Mouse (Mus musculus) activated CD4-positive, CD25-positive, alpha-beta regulatory T cell, adult 4 months (primary cell): ENCODE measurements around the gene Asphd2. TPM values are rescaled to one million over a fixed set of nuclear protein-coding genes. Genes with fewer than 3 reads are reported as not detected.

Source experiments
- ATAC-seq: one replicate; pipeline ENCODE4 v1.8.0; 2017
- polyA plus RNA-seq, 2 experiments: library from polyadenylated mRNA; unstranded; fragments of 100-300 nt; shearing (Covaris generic); gene quantifications; one replicate each; pipeline ENCODE4 v1.2.1; 2017

The Asphd2 gene
- polyA plus RNA-seq, 2 experiments from 2014 or later = not detected

DNA sequence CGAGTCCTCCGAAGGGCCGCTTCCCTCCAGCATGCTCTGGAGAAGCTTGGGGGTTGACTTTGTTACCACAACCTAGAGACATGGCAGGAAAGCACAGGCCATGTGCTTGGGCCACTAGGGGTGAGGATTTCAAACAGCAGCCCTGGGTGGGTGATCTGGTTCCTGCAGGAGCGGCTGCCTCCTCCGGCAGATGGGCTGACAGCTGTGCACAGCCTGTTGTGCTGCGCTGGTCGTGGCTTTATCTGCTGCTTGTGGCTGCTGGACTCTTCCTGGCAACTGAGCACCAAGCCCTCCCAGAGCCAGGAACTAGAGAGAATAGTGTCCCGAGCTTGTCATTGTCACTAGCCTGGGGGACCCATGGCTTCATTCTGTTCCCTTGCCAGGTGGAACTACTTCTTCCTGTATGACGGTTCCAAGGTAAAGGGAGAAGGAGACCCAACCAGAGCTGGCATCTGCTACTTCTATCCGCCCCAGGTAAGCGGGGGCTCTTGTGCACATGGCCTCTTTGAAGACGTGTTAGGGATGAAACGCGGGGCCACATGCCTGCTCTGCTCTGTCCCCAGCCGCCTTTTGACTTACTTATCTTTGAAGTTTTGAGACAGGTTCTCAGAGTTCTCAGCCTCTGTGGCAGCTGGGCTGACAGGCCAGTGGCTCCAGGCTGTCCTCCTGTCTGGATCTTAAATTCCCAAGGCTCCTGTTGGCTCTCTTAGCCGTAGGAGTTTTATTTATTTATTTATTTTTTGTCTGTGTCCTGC, 48.3 kb downstream of the Asphd2 start:
- ATAC-seq = no peak

DNA sequence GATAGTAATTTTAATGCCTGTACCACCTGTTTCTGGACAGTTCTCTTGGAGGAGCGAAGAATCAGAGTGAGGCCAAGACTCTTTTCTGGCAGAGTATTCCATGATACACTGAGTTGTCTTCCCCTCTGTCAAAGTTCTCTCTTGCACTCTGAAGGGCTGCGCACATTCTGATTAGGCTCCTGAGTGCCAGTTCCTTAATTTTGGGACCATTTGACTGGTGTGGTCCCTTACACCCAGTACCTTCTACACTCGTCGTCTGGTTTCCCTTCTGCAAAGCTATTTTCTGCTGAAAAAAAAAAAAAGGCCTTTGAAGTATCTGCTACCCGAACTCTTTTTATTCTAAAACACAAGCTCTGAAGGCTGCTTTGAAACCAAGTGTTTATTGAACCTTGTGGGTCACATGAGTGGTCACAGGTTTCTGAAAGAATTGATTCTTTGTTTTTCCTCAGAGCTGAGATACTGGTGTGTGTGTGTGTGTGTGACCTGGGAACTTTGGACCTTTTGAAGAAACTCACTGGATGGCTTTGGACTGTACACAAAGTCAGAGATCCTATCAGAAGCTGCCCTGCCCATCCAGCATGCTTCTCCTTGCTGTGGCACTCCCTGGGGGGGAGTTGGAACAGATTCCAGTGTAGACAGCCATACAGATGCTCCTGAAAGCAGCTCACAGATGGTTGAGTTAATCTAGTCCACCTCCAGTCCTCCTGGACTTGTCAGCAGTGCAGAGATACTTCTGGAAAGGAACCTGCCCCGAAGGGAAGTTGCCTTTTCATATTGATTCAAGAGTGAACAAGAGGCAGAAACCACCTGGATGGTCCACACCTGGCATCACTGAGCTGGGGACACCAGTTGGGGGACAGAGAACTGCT, 50.3 kb downstream of the Asphd2 start:
- ATAC-seq = no peak

DNA sequence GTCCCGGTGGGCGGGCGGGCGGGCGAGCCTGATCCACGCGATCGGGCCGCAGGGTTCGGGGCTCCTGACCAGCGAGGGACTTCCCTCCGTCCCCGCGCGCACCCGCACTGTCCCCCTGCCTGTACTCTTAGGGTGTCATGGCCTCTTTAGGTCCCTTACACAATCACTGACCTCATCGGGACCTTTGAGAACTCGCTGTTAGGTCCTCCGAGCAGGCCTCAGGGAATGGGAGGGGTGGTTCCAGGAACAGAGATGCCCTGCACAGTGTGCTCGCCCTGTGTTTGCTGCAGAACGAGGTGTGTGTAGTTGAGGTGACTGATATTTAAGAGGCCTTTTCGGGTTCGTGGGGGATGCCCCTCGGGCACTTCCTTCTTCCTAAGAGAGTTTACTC, 51.5 kb downstream of the Asphd2 start:
- peak; percentile 45 for ATAC-seq

DNA sequence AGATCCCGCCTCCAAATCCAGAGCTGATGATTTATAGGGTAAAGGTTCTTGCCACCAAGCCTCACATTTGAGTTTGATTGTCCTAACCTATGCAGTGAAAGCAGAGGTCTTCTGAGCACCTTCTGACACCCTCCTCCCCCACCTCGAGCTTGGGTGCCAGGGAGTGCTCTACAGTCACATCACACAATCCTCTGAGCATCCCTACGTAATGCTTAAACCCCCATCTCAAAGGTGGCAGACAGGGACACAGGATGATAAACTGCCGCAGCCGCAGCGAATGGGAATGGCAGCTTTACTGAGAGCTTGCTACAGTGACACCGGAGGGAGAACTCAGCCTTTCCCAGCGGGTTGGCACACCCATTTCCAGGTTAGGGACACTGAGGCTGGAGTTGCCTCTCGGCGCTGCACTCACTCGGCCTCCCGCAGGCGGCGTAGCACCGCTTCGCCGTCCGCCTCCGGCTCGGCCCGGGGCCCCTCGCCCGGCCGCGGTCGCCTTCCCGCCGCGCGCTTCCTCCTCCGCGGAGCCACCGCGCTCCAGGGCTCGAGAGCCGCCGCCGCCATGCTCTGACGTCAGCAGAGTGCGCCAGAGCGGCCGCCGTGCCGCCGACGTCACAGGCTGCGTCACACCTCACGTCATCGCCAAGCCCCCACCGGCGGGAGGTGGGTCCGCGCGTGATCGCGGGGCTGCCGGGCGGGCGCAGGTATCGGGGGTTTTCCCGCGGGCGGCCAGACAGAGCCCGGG, 52.0 kb downstream of the Asphd2 start, which contains the start of the genes Srrd and Hps4:
Srrd (minus strand) TSS at position 578 of the 742 bp plus-strand sequence.
Hps4 (plus strand) TSS at position 621 of the 742 bp plus-strand sequence.
- peak; percentile 77 for ATAC-seq

DNA sequence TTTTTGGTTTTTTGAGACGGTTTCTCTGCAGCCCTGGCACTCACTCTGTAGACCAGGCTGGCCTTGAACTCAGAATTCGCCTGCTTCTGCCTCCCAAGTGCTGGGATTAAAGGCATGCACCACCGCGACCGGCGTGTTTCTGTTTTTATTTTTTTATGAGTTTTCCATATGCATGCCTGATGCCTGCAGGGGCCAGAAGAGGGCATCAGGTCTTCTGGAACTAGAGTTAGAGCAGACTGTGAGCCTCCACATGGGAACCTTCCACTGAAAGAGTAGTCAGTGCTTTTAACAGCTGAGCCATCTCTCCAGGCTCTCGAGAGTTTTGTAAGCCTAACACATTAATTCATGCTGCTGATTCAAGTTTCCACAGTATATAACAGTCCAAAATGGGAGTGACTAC, 55.5 kb downstream of the Asphd2 start:
- no peak for ATAC-seq

DNA sequence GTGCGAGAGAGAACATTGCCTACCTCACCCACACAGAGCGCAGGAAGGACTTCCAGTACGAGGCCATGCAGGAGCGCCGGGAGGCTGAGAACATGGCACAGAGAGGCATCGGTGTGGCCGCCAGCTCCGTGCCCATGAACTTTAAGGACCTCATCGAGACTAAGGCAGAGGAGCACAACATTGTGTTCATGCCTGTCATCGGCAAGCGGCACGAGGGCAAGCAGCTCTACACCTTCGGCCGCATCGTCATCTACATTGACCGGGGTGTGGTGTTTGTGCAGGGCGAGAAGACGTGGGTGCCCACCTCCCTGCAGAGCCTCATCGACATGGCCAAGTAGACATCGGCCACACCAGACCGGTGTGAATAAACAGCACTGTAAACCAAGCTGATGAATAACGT, 57.7 kb downstream of the Asphd2 start:
- no peak for ATAC-seq

DNA sequence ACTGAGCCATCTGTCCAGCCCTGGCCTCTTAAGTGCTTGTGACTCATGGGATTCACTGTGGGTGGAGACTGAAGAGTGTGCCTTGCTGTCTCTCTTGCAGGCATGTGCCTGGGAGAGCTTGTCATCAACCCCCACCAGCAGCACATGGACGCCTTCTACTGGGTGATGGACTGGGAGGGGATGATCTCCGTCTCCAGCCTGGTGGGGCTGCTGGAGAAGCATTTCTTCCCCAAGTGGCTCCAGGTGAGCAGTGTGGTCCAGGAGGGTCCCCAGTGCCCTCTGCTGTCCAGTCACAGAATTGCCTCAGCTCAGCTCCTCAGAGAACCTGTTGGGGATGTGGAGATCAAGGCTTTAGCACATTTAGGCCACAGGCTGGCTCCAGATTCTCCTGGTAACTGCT, 59.2 kb downstream of the Asphd2 start:
- peak; percentile 61 for ATAC-seq

Other genes starting within 250 kb of the Asphd2 start
- gene Cryba4, start 142.3 kb downstream of the Asphd2 start, polyA plus RNA-seq = not detected
- gene Crybb1, start 139.1 kb downstream of the Asphd2 start, polyA plus RNA-seq = not detected
- gene Tpst2, start 118.2 kb downstream of the Asphd2 start, polyA plus RNA-seq = 10 to 100 TPM; 75.0 to 86.1 TPM
- 10 to 100 TPM; 11.8 to 18.4 TPM for gene Tfip11, start 68.5 kb downstream of the Asphd2 start, polyA plus RNA-seq
- gene Srrd, start 51.8 kb downstream of the Asphd2 start, polyA plus RNA-seq = 1 to 10 TPM; 1.5 to 2.7 TPM
- 10 to 100 TPM; 15.2 to 18.3 TPM for gene Hps4, start 51.8 kb downstream of the Asphd2 start, polyA plus RNA-seq
- gene Gm6583, start 38.8 kb downstream of the Asphd2 start, polyA plus RNA-seq = not detected
- not detected for gene Gm6588, start 54.6 kb upstream of the Asphd2 start, polyA plus RNA-seq
- gene Sez6l, start 182.3 kb upstream of the Asphd2 start, polyA plus RNA-seq = not detected